Mouse (Mus musculus) sigmoid colon, adult 10 weeks (tissue): Measurements from ENCODE around the gene Harbi1. TPM values are rescaled to one million over a fixed set of nuclear protein-coding genes. Genes with fewer than 3 reads are reported as not detected.

Source experiments
- polyA plus RNA-seq: library from polyadenylated mRNA; stranded (reverse); fragments of 350-450 nt; fragmentation: Illumina TruSeq; extraction: RNeasy Lipid Tissue Mini Kit (QIAGEN cat#74804); gene quantifications from one replicate; pipeline ENCODE4 v1.2.3, GENCODE M21; 2014; ENCODE audit warnings: low read depth, low replicate concordance

Gene Harbi1
- 21.5 TPM for polyA plus RNA-seq

GRCm38 (mm10) chr2:91710272-91711234, at the start of gene Harbi1, which contains the start of gene Atg13:
Gene Harbi1, plus strand, starts transcription at chr2:91710852.
Gene Atg13, minus strand, starts transcription at chr2:91710576.

GRCm38 (mm10) chr2:91729971-91730821, 19.5 kb downstream of the Harbi1 start, which contains the start of gene Ambra1:
Gene Ambra1, plus strand, starts transcription at chr2:91730134.

Other genes starting within 250 kb of the Harbi1 start
- 72.7 TPM for gene Ckap5, start 184.1 kb upstream of the Harbi1 start, polyA plus RNA-seq
- not detected for gene F2, start 74.4 kb upstream of the Harbi1 start, polyA plus RNA-seq
- 1.9 TPM for gene Zfp408, start 61.1 kb upstream of the Harbi1 start, polyA plus RNA-seq
- 31.3 TPM for gene Arhgap1, start 61.0 kb upstream of the Harbi1 start, polyA plus RNA-seq
- gene Atg13, start 276 bp upstream of the Harbi1 start, polyA plus RNA-seq = 18.1 TPM
- gene Ambra1, start 19.3 kb downstream of the Harbi1 start, polyA plus RNA-seq = 5.5 TPM
- not detected for gene Chrm4, start 216.4 kb downstream of the Harbi1 start, polyA plus RNA-seq
- not detected for gene Mdk, start 221.4 kb downstream of the Harbi1 start, polyA plus RNA-seq
- gene Gm9821, start 234.9 kb downstream of the Harbi1 start, polyA plus RNA-seq = not detected